Mouse (Mus musculus) myocyte (in vitro differentiated cells): ENCODE measurements around the gene Rad9b.

ENCODE experiments used
- CEBPB ChIP-seq: IDR thresholded peaks from 2 replicates; pipeline ENCODE4 v1.6.1; 2011; ENCODE audit warnings: mild to moderate bottlenecking, moderate library complexity; ENCODE audit not compliant: poor library complexity, insufficient read depth, severe bottlenecking
- E2F4 ChIP-seq: IDR thresholded peaks from one replicate; pipeline ENCODE4 v1.6.1; 2011; ENCODE audit warnings: mild to moderate bottlenecking, control low read depth, moderate library complexity; ENCODE audit not compliant: insufficient read depth
- POLR2A ChIP-seq: IDR thresholded peaks from one replicate; pipeline ENCODE4 v1.6.1; 2011; ENCODE audit warnings: low read depth, mild to moderate bottlenecking, control low read depth, moderate library complexity; ENCODE audit not compliant: insufficient read length

DNA sequence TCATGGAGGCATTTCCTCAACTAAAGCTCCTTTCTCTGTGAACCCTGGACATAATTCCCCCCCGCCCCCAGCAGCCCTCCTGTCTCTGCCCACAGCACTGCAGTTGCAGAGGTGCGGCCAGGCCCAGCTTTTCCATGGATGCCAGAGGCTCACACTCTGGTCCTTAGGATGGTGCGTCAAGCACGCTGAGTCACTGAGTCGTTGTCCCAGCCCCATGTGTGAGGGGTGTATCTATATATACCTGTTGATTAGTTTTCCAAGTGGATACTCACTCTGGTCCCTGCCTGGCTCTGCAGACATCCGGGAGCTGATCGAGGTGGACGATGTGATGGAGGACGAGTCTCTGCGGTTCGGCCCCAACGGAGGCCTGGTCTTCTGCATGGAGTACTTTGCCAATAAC, 24.1 kb upstream of the Rad9b start:
- TF ChIP-seq CEBPB (no peak), POLR2A (no peak), E2F4 (no peak)
